Mouse (Mus musculus) cortical plate, adult 2 months (tissue): ENCODE measurements around the gene Nlrx1. TPM values are rescaled to one million over a fixed set of nuclear protein-coding genes. Genes with fewer than 3 reads are reported as not detected.
A peak's percentile ranks its signal among the peaks of the same experiment; 100 is the strongest.

Experiments used
- H3K27ac ChIP-seq: fragments of 200-500 bp; 2 replicates; pipeline ENCODE4 v1.5.1; 2012; ENCODE audit warnings: low read length, control low read depth, inconsistent platforms; ENCODE audit not compliant: insufficient read depth
- H3K4me1 ChIP-seq: fragments of 200-500 bp; 2 replicates; pipeline ENCODE4 v1.6.1; 2011; ENCODE audit warnings: low read length; ENCODE audit not compliant: control insufficient read depth, insufficient read depth
- H3K4me3 ChIP-seq: fragments of 200-500 bp; 2 replicates; pipeline ENCODE4 v1.5.1; 2011; ENCODE audit warnings: mild to moderate bottlenecking, low read length, control low read depth; ENCODE audit not compliant: insufficient read depth
- CTCF ChIP-seq: fragments of 200-500 bp; IDR thresholded peaks from 2 replicates; pipeline ENCODE4 v1.5.1; 2011; ENCODE audit warnings: mild to moderate bottlenecking, control low read depth, low read length; ENCODE audit not compliant: insufficient read depth; ENCODE audit errors: extremely low read depth
- POLR2A ChIP-seq: fragments of 200-500 bp; IDR thresholded peaks from 2 replicates; pipeline ENCODE4 v1.6.1; 2011; ENCODE audit warnings: mild to moderate bottlenecking, low read length, control low read depth; ENCODE audit not compliant: insufficient read depth; ENCODE audit errors: extremely low read depth
- polyA plus RNA-seq: library from polyadenylated mRNA; depleted of rRNA; stranded (reverse); fragments of >200 nt; gene quantifications from 2 replicates; pipeline ENCODE4 v1.2.3, GENCODE M21; 2012; rRNA removed

The Nlrx1 gene
- polyA plus RNA-seq = 7.0 and 8.0 TPM in 2 replicates

DNA sequence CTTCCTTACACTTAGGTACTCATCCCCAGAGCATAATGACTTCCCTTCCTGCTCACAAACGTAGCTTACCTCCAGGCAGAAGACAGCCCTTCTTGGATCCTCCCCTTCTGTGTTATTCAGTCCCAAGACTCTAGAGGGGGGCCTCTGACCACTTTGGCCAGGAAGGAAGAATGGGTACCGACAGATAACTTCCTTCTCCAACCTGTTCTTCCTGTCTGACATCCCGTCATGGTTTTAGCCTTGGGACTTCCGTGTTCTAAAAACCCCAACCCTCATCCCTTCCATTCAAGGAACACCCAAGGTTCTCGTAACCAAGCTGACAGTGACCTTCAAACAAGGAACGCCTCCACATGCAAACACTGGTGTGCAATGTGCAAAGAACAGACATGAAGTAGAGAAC is at the start of gene Nlrx1:
Gene Nlrx1 (minus strand): TSS at position 168 of the 400 bp plus-strand sequence.
- TF ChIP-seq CTCF = no peak
- no peak for TF ChIP-seq POLR2A
- peaks cover 7% of the 10 kb centered on the region for H3K4me1 ChIP-seq
- peak within 1 kb of the TSS; percentile 26 for H3K4me3 ChIP-seq
- peak within 1 kb of the TSS; percentile 85 for H3K27ac ChIP-seq

DNA sequence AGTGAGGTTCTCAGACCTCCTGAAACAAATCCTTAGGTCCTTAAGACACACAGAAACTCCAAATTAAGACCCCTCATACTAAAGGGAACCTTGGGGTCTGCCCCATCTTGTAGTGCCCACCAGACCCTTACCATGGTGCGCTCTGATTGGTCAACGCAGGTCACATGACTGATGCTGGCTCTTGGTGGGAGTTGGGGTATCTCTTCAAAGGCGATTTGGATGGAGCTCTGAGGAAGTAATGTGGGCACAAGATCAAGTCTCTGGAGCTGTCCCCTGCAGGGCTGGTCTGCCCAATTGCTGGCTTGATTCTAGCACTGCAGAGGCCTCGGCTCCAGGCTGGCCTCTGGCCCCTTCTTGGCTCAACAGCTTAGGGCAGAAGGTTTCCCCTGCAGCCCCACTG is 49.1 kb upstream of the Nlrx1 start:
- no peak overlapping the region for H3K27ac ChIP-seq
- H3K4me1 ChIP-seq = peaks cover 9% of the 10 kb centered on the region
- TF ChIP-seq CTCF = no peak
- H3K4me3 ChIP-seq = peak overlapping the region; percentile 78; the same call in 1 of the 2 replicates

DNA sequence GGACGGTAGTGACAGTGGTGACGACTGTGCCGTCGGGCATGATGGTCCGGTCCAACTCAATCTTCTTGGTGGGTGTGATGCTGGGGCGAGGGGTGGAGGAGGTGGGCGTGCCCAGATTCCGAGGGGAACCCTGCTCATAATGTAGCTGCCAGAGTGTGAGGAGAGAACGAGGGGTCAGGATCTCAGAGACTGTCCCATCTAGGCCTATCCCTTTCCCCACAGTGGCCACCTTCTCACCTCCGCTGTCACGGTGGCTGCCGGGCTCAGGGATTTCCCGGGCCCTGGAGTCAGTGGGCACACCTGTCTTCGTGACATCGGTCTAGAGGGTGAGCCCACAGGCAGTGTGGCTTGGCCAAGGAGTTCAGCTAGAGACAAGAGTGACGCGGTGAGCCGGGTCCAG is 46.5 kb upstream of the Nlrx1 start:
- no peak overlapping the region for H3K4me3 ChIP-seq
- TF ChIP-seq POLR2A (no peak), CTCF (no peak)
- H3K4me1 ChIP-seq = peaks cover 9% of the 10 kb centered on the region
- H3K27ac ChIP-seq = no peak overlapping the region

DNA sequence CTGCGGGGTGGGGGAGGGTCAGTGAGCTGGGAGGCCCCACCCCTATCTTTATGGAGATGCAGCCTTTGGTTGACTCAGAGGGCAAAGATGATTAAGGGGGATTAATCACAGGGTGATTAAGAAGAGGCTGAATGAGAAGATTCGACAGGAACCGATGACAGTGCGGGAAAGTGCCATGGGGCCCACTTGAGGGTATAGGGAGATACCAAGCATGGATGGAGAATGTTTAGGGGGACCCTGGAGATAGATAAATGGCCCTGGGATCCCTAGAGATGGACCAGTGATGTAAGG is 45.8 kb upstream of the Nlrx1 start:
- no peak overlapping the region for H3K4me3 ChIP-seq
- peaks cover 9% of the 10 kb centered on the region for H3K4me1 ChIP-seq
- TF ChIP-seq CTCF = no peak
- TF ChIP-seq POLR2A = no peak
- no peak overlapping the region for H3K27ac ChIP-seq

DNA sequence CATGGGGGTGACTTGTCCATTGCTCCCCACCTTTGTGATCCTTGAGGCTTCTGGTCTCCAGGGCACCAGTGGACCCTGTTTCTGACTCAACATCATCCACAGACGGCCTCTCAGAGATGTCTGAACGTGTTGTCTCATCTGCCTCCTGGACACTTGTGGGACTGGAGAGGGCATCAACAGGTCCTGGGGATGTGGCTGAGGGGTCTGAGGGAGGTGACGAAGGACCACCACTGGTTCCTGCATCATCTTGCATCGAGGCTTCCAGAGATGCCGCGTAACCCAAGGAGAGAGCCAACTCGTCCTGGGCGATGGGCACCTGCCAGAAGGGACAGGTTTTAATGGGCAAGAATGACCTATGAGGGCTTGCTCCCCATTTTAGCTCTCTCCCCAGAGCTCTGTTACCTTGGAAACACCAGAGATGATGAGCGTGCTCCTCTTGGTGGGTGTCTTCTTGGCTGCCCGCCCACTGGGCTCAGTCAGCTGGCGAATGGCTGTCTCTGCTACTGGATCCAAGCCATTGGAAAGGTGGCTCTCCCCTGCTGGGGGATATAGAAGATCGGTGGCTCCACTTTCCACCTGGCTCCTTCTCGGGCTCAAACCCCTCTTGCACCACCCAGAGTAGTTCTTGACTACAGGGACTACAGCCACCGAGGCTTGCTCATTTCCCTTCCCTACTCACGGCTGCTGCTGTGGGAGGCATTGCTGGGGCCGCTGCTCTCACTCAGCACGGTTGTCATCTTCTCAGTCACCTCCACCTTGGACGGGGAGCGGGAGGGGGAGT is 45.3 kb upstream of the Nlrx1 start:
- Histone ChIP-seq H3K4me1 (peaks cover 9% of the 10 kb centered on the region), H3K27ac (peak overlapping the region; percentile 66), H3K4me3 (no peak overlapping the region)
- TF ChIP-seq POLR2A (no peak), CTCF (no peak)

DNA sequence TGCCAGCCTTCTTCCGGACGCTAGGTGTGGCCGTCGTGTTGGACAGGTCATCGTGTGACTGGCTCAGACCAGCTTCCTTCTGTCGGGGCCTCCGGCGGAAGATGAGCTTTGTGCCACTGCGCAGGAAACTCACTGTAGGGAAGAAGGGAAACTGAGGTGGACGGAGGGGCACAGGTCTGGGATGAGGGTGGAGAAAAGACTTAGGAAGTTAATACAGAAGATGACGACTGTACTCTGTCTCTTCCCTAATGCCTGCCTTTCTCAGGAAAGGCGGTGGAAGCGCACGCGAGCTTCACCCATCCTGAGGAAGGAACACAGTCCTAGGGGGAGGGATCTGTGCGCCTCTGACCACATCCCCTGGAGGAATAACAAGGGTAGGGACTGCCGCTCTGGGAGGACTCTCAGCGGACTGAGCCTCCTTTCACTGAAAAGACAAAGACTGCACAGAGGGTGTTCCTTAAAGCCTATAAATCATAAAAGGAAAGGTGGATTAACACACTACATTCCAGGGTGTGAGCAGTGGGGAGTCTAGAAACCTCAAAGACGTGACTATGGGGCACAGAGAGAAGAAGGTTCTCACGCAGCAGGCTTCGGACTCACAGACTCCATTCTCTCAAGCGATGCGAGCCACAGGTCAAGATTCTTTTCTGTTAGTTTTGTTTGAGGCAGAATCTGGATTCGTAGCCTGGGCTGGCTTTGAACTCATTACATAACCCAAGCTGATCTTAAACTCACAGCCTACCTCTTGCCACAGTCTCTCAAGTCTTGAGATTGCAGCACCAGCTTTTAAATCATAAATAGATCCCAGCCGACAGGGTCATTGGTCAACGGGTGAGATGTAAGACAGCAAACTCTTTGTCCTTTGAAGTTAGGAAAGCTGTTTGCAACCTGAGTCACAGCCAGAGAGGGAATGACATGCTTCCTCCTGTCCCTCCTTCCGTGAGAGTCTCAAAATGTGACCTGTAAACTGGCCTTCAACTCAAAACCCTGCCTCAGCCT is 43.0 kb upstream of the Nlrx1 start:
- TF ChIP-seq CTCF (no peak), POLR2A (no peak)
- Histone ChIP-seq H3K4me1 (peaks cover 5% of the 10 kb centered on the region), H3K4me3 (no peak overlapping the region), H3K27ac (peak overlapping the region; percentile 43)

DNA sequence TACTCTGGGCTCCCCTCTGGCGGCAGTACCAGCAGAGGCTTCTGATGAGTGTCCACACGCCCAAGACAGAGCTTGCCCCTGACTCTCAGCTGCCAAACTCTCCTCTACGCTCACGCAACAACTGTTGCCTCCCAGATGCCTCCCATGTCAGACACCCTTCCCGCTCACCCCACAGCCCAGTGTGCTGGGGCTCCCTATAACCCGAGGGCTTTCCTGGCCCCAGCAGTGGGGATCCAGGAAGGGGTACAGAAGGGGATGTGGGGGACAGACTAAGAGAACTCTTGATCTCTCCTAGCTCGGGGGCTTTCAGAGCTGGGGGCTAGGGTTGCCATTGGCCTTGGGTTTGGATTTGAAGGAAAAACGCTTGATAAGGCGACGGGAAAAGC is 42.3 kb upstream of the Nlrx1 start:
- TF ChIP-seq CTCF (no peak), POLR2A (no peak)
- no peak overlapping the region for H3K4me3 ChIP-seq
- peaks cover 5% of the 10 kb centered on the region for H3K4me1 ChIP-seq
- H3K27ac ChIP-seq = peak overlapping the region; percentile 43

DNA sequence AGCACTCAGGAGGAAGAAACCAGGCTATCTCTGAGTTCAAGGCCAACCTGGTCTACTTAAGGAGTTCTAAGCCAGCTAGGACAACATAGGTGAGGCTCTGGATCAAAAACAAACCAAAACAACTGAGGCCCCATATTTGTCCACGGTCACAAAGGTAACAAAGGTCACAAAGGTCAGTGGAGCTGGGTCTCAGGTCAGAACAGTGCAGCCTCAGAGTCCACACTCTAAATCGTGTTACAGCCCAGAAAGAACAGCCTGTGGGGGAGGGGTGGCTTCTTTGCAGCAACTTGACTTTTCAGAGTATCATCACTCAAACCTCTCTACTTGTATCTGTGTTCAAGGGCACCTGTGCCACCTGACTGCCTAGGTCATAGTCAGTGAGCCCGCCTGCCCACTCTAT is 41.4 kb upstream of the Nlrx1 start:
- TF ChIP-seq CTCF (no peak), POLR2A (no peak)
- no peak overlapping the region for H3K27ac ChIP-seq
- peaks cover 5% of the 10 kb centered on the region for H3K4me1 ChIP-seq
- H3K4me3 ChIP-seq = no peak overlapping the region

DNA sequence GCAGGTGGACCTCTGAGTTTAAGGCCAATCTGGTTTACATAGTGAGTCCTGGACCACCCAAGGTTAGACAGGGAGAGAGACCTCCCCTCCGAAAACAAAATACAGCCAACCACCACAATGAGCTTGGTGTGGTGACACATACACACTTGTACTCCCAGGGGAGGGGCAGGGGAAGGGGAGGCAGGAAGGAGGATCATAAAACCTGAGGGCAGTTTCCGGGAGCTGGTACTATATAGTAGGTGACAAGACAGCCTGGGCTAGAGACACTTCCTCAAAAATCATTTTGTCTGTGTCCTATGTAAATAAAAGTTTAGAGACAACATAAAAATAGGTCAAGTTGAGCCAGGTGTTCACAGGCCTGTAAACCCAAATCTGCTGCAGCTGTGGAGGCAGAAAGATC is 38.8 kb upstream of the Nlrx1 start:
- Histone ChIP-seq H3K4me3 (no peak overlapping the region), H3K4me1 (no peaks in the 10 kb centered on the region), H3K27ac (no peak overlapping the region)
- TF ChIP-seq CTCF (no peak), POLR2A (no peak)

DNA sequence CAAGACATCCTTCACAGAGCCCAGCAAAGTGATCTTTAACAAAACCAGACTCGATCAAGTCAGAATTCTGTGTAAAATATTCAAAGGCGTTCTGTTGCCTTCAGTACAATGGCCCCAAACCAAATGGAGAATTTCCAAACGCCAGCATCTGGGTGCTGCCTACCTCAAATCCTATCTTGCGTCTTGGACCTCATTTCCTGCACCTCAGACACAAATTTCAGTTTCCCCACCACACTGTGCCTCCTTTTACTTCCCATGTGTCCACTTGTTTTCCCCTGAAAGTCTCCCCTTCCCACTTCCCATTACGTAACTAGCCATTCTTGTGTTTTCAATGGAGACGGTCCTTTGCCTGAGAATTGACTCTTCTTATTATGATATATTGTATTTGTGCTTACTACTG is 38.1 kb upstream of the Nlrx1 start:
- H3K4me1 ChIP-seq = no peaks in the 10 kb centered on the region
- H3K4me3 ChIP-seq = no peak overlapping the region
- no peak for TF ChIP-seq CTCF
- no peak for TF ChIP-seq POLR2A
- no peak overlapping the region for H3K27ac ChIP-seq
